Comparison of ENCODE assay signal across 16 mouse cellular contexts in the genomic region with DNA sequence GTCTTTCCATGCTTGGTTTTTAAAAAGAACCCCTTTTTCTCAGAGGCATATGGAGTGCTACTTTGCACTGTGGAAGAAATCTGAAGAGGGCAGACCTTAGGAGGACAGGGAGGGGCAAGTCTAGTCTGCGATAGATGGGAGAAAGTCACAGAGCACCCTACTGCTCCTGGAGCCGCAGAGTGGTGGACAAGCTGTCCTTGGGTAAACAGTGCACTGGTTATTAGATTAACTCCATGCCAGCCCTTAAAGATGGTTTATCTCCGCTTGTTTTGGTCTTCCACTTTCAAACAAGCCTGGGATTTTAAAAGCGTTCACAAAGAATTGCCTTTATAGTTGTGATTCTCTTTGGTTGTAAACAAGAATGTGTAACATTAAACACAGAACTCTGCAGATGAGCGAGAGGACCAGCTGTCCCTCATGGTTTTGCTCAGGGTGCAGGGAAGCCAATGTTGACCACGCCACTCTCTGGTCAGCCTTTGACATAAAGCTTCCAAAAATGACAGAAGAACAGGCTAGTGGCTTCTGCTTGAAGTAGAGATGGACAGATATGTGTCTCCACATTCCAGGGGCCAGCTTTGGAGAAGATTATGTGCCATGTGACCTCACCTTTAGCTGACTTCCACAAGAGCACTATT.
A peak's percentile ranks its signal among the peaks of the same experiment; 100 is the strongest.
DNase-seq lines count a peak whose midpoint lies in the region; ATAC-seq lines count a peak whose summit lies in the region.
"Had no signal": no experiment of that assay in that cellular context is flagged by ENCODE, and none has a peak within 500 bp of the region (broad histone marks: within the 10 kb centered on the region; RNA-seq: fewer than 3 reads in every experiment).

No protein-coding gene starts in this region.

- peak overlapping the region; percentile 55 for H3K27ac ChIP-seq in midbrain, embryonic 14.5 days (replicated peaks; ENCODE audit: low read depth, low read length)
- H3K27ac ChIP-seq in midbrain, embryonic 10.5 days (replicated peaks), result no peak overlapping the region
- H3K27ac ChIP-seq in limb, embryonic 10.5 days, result peak overlapping the region; percentile 67; the same call in 1 of the 2 replicates
- H3K27ac ChIP-seq: left cerebral cortex, adult 2 months had no signal

- DNase-seq in cerebellum, postnatal 25 days, result peak; percentile 33 to 35
- no peak for DNase-seq in cerebellum, adult 11 months
- DNase-seq in midbrain, embryonic 14.5 days, result no peak
- no peak for DNase-seq in midbrain, embryonic 10.5 days (ENCODE audit: low spot score)
- peak; percentile 24 for DNase-seq in limb, embryonic 10.5 days (ENCODE audit: low spot score)
- DNase-seq in yolk sac, embryonic 10.5 days (ENCODE audit: low spot score), result no peak
- no peak for DNase-seq in ovary, adult 18-20 months (ENCODE audit: low spot score)
- no peak for DNase-seq in right cerebral cortex, postnatal 10 days (ENCODE audit: low spot score in 2 of 2)
- DNase-seq: gastrocnemius, postnatal 36 days; kidney, adult 11 months; kidney, postnatal 25 days; lung, postnatal 4 days; spleen, adult 18-20 months; thymus, adult 18-20 months had no signal

- H3K4me2 ChIP-seq in midbrain, embryonic 14.5 days (ENCODE audit: low read length), result no peak overlapping the region
- H3K4me2 ChIP-seq: liver, embryonic 11.5 days had no signal

- no peak overlapping the region for H3K4me3 ChIP-seq in midbrain, embryonic 14.5 days (replicated peaks; ENCODE audit: low read depth, low read length)
- H3K4me3 ChIP-seq in midbrain, embryonic 10.5 days, result no peak overlapping the region
- H3K4me3 ChIP-seq in limb, embryonic 10.5 days, result no peak overlapping the region
- H3K4me3 ChIP-seq: left cerebral cortex, adult 2 months had no signal

- H3K27me3 ChIP-seq in midbrain, embryonic 14.5 days (ENCODE audit: control insufficient read depth, insufficient read depth, low read length), result no peaks in the 10 kb centered on the region
- H3K27me3 ChIP-seq in midbrain, embryonic 10.5 days (ENCODE audit: low read depth, poor library complexity, severe bottlenecking), result no peaks in the 10 kb centered on the region
- no peaks in the 10 kb centered on the region for H3K27me3 ChIP-seq in limb, embryonic 10.5 days (ENCODE audit: low read depth, poor library complexity, severe bottlenecking)

- no peaks in the 10 kb centered on the region for H3K36me3 ChIP-seq in midbrain, embryonic 14.5 days (ENCODE audit: control insufficient read depth, insufficient read depth, low read length)
- no peaks in the 10 kb centered on the region for H3K36me3 ChIP-seq in midbrain, embryonic 10.5 days
- no peaks in the 10 kb centered on the region for H3K36me3 ChIP-seq in limb, embryonic 10.5 days

- ATAC-seq in midbrain, embryonic 14.5 days (ENCODE audit: low FRiP score, low TSS enrichment), result no peak

- H3K9ac ChIP-seq in midbrain, embryonic 14.5 days (replicated peaks; ENCODE audit: low read length), result no peak overlapping the region

- peaks cover 14% of the 10 kb centered on the region for H3K4me1 ChIP-seq in midbrain, embryonic 14.5 days (ENCODE audit: control insufficient read depth, insufficient read depth, low read length)
- H3K4me1 ChIP-seq in midbrain, embryonic 10.5 days, result peaks cover 9% of the 10 kb centered on the region
- peaks cover 92% of the 10 kb centered on the region for H3K4me1 ChIP-seq in limb, embryonic 10.5 days

- no peaks in the 10 kb centered on the region for H3K9me3 ChIP-seq in midbrain, embryonic 14.5 days (ENCODE audit: control insufficient read depth, low read length)
- H3K9me3 ChIP-seq in midbrain, embryonic 10.5 days (replicated peaks), result no peaks in the 10 kb centered on the region
- H3K9me3 ChIP-seq in limb, embryonic 10.5 days (replicated peaks), result no peaks in the 10 kb centered on the region

- WGBS in midbrain, embryonic 14.5 days, result 84% methylated on average over 6 of the region's 6 CpGs
- 81% methylated on average over 6 of the region's 6 CpGs for WGBS in midbrain, embryonic 10.5 days
- WGBS in limb, embryonic 10.5 days, result 79% methylated on average over 6 of the region's 6 CpGs

Comparison
In these comparisons a context has a peak if more than half of its experiments do, and no peak if none do; other contexts are left out.
1. DNase-seq: peak in cerebellum, postnatal 25 days (2 of 2) and limb, embryonic 10.5 days (single experiment); none in cerebellum, adult 11 months (single experiment), midbrain, embryonic 14.5 days (single experiment), midbrain, embryonic 10.5 days (single experiment), yolk sac, embryonic 10.5 days (single experiment), ovary, adult 18-20 months (single experiment) and right cerebral cortex, postnatal 10 days (0 of 2).